Mouse (Mus musculus): ENCODE results near the gene Cep350.

GRCm38 (mm10) chr1:155826803-155827395 lies 146.2 kb downstream of the Cep350 start:
- TF ChIP-seq EP300 (IDR thresholded peaks at IDR 0.05) = no peak
- no peak for TF ChIP-seq CTCF (IDR thresholded peaks at IDR 0.05)

Measured in lung, postnatal 0 days (tissue).